Comparison of ENCODE assay signal across 21 mouse cellular contexts in genomic region chr11:118323974-118324373, GRCm38 (mm10). TPM values are rescaled to one million over a fixed set of nuclear protein-coding genes. Genes with fewer than 3 reads are reported as not detected.
DNase-seq lines count a peak whose midpoint lies in the region; ATAC-seq and TF ChIP-seq lines count a peak whose summit lies in the region.
"Had no signal": no experiment of that assay in that cellular context is flagged by ENCODE, and none has a peak within 500 bp of the region (broad histone marks: within the 10 kb centered on the region; RNA-seq: fewer than 3 reads in every experiment).

No protein-coding gene starts in this region.

- no peak overlapping the region for H3K9ac ChIP-seq in hindbrain, embryonic 12.5 days
- H3K9ac ChIP-seq in embryonic facial prominence, embryonic 13.5 days = 0 out of 2 replicates have a peak overlapping the region, but pooled peaks have one; percentile 21
- H3K9ac ChIP-seq in limb, embryonic 14.5 days (ENCODE audit: low read depth, low read length, severe bottlenecking) = no peak overlapping the region
- H3K9ac ChIP-seq: forebrain, postnatal 0 days; liver, embryonic 14.5 days; neural tube, embryonic 13.5 days had no signal

- no peak for TF ChIP-seq CTCF in gastrocnemius, adult 2 months (IDR thresholded peaks at IDR 0.05)

- no peak for DNase-seq in gastrocnemius, adult 2 months
- no peak for DNase-seq in gastrocnemius, adult 8-10 months (ENCODE audit: low spot score in 2 of 2)
- no peak for DNase-seq in hindbrain, embryonic 10.5 days (ENCODE audit: low spot score)
- no peak for DNase-seq in limb, embryonic 14.5 days (ENCODE audit: low spot score)
- no peak for DNase-seq in cerebellum, postnatal 4 days (ENCODE audit: low spot score in 2 of 2)
- DNase-seq: cerebellum, adult 9-10 months; forebrain, postnatal 0 days; gastrocnemius, postnatal 10 days; kidney, postnatal 10 days; right cerebral cortex, postnatal 14 days; thymus, postnatal 25 days had no signal

- no peaks in the 10 kb centered on the region for H3K9me3 ChIP-seq in hindbrain, embryonic 10.5 days
- no peaks in the 10 kb centered on the region for H3K9me3 ChIP-seq in hindbrain, embryonic 12.5 days (replicated peaks)
- H3K9me3 ChIP-seq in embryonic facial prominence, embryonic 13.5 days = no peaks in the 10 kb centered on the region
- H3K9me3 ChIP-seq in limb, embryonic 14.5 days (ENCODE audit: control insufficient read depth, low read length) = no peaks in the 10 kb centered on the region
- H3K9me3 ChIP-seq: megakaryocyte, embryonic 14.5 days; neural tube, embryonic 13.5 days had no signal

- H3K4me3 ChIP-seq in gastrocnemius, adult 2 months = no peak overlapping the region
- H3K4me3 ChIP-seq in hindbrain, embryonic 10.5 days = no peak overlapping the region
- H3K4me3 ChIP-seq in hindbrain, embryonic 12.5 days = no peak overlapping the region
- no peak overlapping the region for H3K4me3 ChIP-seq in embryonic facial prominence, embryonic 13.5 days
- no peak overlapping the region for H3K4me3 ChIP-seq in limb, embryonic 14.5 days (replicated peaks; ENCODE audit: low read length)
- H3K4me3 ChIP-seq: megakaryocyte, embryonic 14.5 days; neural tube, embryonic 13.5 days had no signal

- TF ChIP-seq POLR2A in limb, embryonic 14.5 days (IDR thresholded peaks at IDR 0.05; ENCODE audit: borderline replicate concordance, extremely low read depth, insufficient read depth, insufficient read length) = no peak

- H3K36me3 ChIP-seq in hindbrain, embryonic 10.5 days = peaks cover 18% of the 10 kb centered on the region
- H3K36me3 ChIP-seq in hindbrain, embryonic 12.5 days = peaks cover 12% of the 10 kb centered on the region; the same call in 1 of the 2 replicates
- H3K36me3 ChIP-seq in embryonic facial prominence, embryonic 13.5 days = peaks cover 27% of the 10 kb centered on the region
- peaks cover 19% of the 10 kb centered on the region for H3K36me3 ChIP-seq in limb, embryonic 14.5 days (ENCODE audit: control insufficient read depth, insufficient read depth, low read length)

- intact Hi-C loops in gastrocnemius, adult 2 months (cut with DNase I) = no loop called here

- no peak overlapping the region for H3K4me2 ChIP-seq in hindbrain, embryonic 12.5 days (replicated peaks)
- peak overlapping the region; percentile 32 for H3K4me2 ChIP-seq in embryonic facial prominence, embryonic 13.5 days
- H3K4me2 ChIP-seq in limb, embryonic 14.5 days (replicated peaks; ENCODE audit: low read depth, low read length, severe bottlenecking) = peak overlapping the region; percentile 27
- H3K4me2 ChIP-seq: heart, embryonic 11.5 days; neural tube, embryonic 13.5 days had no signal

- H3K4me1 ChIP-seq in hindbrain, embryonic 10.5 days (replicated peaks) = peaks cover 52% of the 10 kb centered on the region
- H3K4me1 ChIP-seq in hindbrain, embryonic 12.5 days = peaks cover 41% of the 10 kb centered on the region
- peaks cover 64% of the 10 kb centered on the region for H3K4me1 ChIP-seq in embryonic facial prominence, embryonic 13.5 days
- H3K4me1 ChIP-seq in limb, embryonic 14.5 days (ENCODE audit: control insufficient read depth, insufficient read depth, low read length) = peaks cover 64% of the 10 kb centered on the region

- peak overlapping the region; percentile 67 for H3K27ac ChIP-seq in gastrocnemius, adult 2 months
- 0 out of 2 replicates have a peak overlapping the region, but pooled peaks have one; percentile 30 for H3K27ac ChIP-seq in hindbrain, embryonic 10.5 days
- H3K27ac ChIP-seq in hindbrain, embryonic 12.5 days = no peak overlapping the region
- H3K27ac ChIP-seq in embryonic facial prominence, embryonic 13.5 days = peak overlapping the region; percentile 86
- peak overlapping the region; percentile 83 for H3K27ac ChIP-seq in limb, embryonic 14.5 days (replicated peaks; ENCODE audit: low read depth, low read length)
- H3K27ac ChIP-seq: liver, embryonic 14.5 days; neural tube, embryonic 13.5 days had no signal

- WGBS in hindbrain, embryonic 10.5 days = 90% methylated on average over 5 of the region's 5 CpGs
- 87% methylated on average over 5 of the region's 5 CpGs for WGBS in hindbrain, embryonic 12.5 days
- WGBS in embryonic facial prominence, embryonic 13.5 days = 85% methylated on average over 5 of the region's 5 CpGs
- 75% methylated on average over 5 of the region's 5 CpGs for WGBS in limb, embryonic 14.5 days

- H3K27me3 ChIP-seq in hindbrain, embryonic 10.5 days (ENCODE audit: insufficient read depth, poor library complexity, severe bottlenecking) = no peaks in the 10 kb centered on the region
- no peaks in the 10 kb centered on the region for H3K27me3 ChIP-seq in hindbrain, embryonic 12.5 days
- H3K27me3 ChIP-seq in embryonic facial prominence, embryonic 13.5 days = no peaks in the 10 kb centered on the region
- H3K27me3 ChIP-seq in limb, embryonic 14.5 days (ENCODE audit: control insufficient read depth, insufficient read depth, low read length) = no peaks in the 10 kb centered on the region
- H3K27me3 ChIP-seq: neural tube, embryonic 13.5 days had no signal

- ATAC-seq in hindbrain, embryonic 12.5 days (ENCODE audit: low FRiP score) = no peak
- no peak for ATAC-seq in embryonic facial prominence, embryonic 13.5 days (ENCODE audit: insufficient number of reproducible peaks, insufficient read depth, low FRiP score, low TSS enrichment, low read depth)
- no peak for ATAC-seq in limb, embryonic 14.5 days (ENCODE audit: low FRiP score, low read depth)
- no peak for ATAC-seq in megakaryocyte, adult 5-6 weeks (ENCODE audit: poor library complexity, severe bottlenecking)
- ATAC-seq: forebrain, postnatal 0 days; hindbrain, embryonic 16.5 days; intestine, postnatal 0 days had no signal

RNA-seq across cellular contexts. Expression of gene Cep295nl, which starts 18.3 kb away (rescaled TPM):
- 1 to 10 TPM; 1.0 to 1.1 TPM for total RNA-seq in gastrocnemius, adult 2 months (2021)
- total RNA-seq in gastrocnemius, adult 8-10 months (2022) = 1 to 10 TPM in 1 of 4 experiments, under 1 TPM in 3; 0.41 to 1.0 (median 0.94) TPM
- polyA plus RNA-seq in hindbrain, embryonic 10.5 days (2016; fragmentation: Nextera tagmentation; extraction: Ambion mirVana) = 0.19 and 0.21 TPM in 2 replicates
- 0.43 and 0.48 TPM in 2 replicates for polyA plus RNA-seq in hindbrain, embryonic 12.5 days (2016; fragmentation: Nextera tagmentation; extraction: Ambion mirVana)
- polyA plus RNA-seq in embryonic facial prominence, embryonic 13.5 days (2015; fragmentation: Nextera tagmentation; extraction: Ambion mirVana) = 0.58 and 0.74 TPM in 2 replicates
- 0.69 and 0.85 TPM in 2 replicates for polyA plus RNA-seq in limb, embryonic 14.5 days (2012; rRNA removed)
- 1.3 and 1.6 TPM in 2 replicates for polyA plus RNA-seq in limb, embryonic 14.5 days (2014; fragmentation: Nextera tagmentation; extraction: Ambion mirVana)
- total RNA-seq in megakaryocyte, adult 5-6 weeks (2015) = 0.38 and 0.87 TPM in 2 replicates
- total RNA-seq in megakaryocyte, adult 5-6 weeks (2017) = 0.66 and 1.6 TPM in 2 replicates
- total RNA-seq: MEL had no signal

RNA-seq across cellular contexts. Expression of gene Timp2, which starts 31.6 kb away (rescaled TPM):
- 100 to 1,000 TPM in 1 of 2 experiments, 10 to 100 TPM in 1; 70.1 to 115 TPM for total RNA-seq in gastrocnemius, adult 2 months (2021)
- 10 to 100 TPM; 41.0 to 82.5 (median 52.4) TPM for total RNA-seq in gastrocnemius, adult 8-10 months (2022)
- 28.6 and 36.3 TPM in 2 replicates for polyA plus RNA-seq in hindbrain, embryonic 10.5 days (2016; fragmentation: Nextera tagmentation; extraction: Ambion mirVana)
- 66.2 and 68.3 TPM in 2 replicates for polyA plus RNA-seq in hindbrain, embryonic 12.5 days (2016; fragmentation: Nextera tagmentation; extraction: Ambion mirVana)
- 117 and 132 TPM in 2 replicates for polyA plus RNA-seq in embryonic facial prominence, embryonic 13.5 days (2015; fragmentation: Nextera tagmentation; extraction: Ambion mirVana)
- polyA plus RNA-seq in limb, embryonic 14.5 days (2012; rRNA removed) = 175 and 202 TPM in 2 replicates
- 202 and 223 TPM in 2 replicates for polyA plus RNA-seq in limb, embryonic 14.5 days (2014; fragmentation: Nextera tagmentation; extraction: Ambion mirVana)
- total RNA-seq in megakaryocyte, adult 5-6 weeks (2015) = 39.0 and 39.4 TPM in 2 replicates
- 26.4 and 49.5 TPM in 2 replicates for total RNA-seq in megakaryocyte, adult 5-6 weeks (2017)
- total RNA-seq: MEL had no signal

RNA-seq across cellular contexts. Expression of gene Usp36, which starts 33.9 kb away (rescaled TPM):
- 10 to 100 TPM; 15.7 to 17.4 TPM for total RNA-seq in gastrocnemius, adult 2 months (2021)
- 10 to 100 TPM; 13.1 to 16.7 (median 14.8) TPM for total RNA-seq in gastrocnemius, adult 8-10 months (2022)
- 18.9 and 21.6 TPM in 2 replicates for polyA plus RNA-seq in hindbrain, embryonic 10.5 days (2016; fragmentation: Nextera tagmentation; extraction: Ambion mirVana)
- 17.1 and 19.9 TPM in 2 replicates for polyA plus RNA-seq in hindbrain, embryonic 12.5 days (2016; fragmentation: Nextera tagmentation; extraction: Ambion mirVana)
- polyA plus RNA-seq in embryonic facial prominence, embryonic 13.5 days (2015; fragmentation: Nextera tagmentation; extraction: Ambion mirVana) = 22.8 and 24.0 TPM in 2 replicates
- 24.3 and 29.7 TPM in 2 replicates for polyA plus RNA-seq in limb, embryonic 14.5 days (2012; rRNA removed)
- 17.7 and 19.5 TPM in 2 replicates for polyA plus RNA-seq in limb, embryonic 14.5 days (2014; fragmentation: Nextera tagmentation; extraction: Ambion mirVana)
- 4.4 and 8.4 TPM in 2 replicates for total RNA-seq in megakaryocyte, adult 5-6 weeks (2015)
- total RNA-seq in megakaryocyte, adult 5-6 weeks (2017) = 4.9 and 6.5 TPM in 2 replicates
